Mouse (Mus musculus): ENCODE results near the gene Scrn2. TPM values are rescaled to one million over a fixed set of nuclear protein-coding genes. Genes with fewer than 3 reads are reported as not detected.
A peak's percentile ranks its signal among the peaks of the same experiment; 100 is the strongest.

Gene Scrn2
- polyA plus RNA-seq, 1 experiment from 2014 or later, result 11.8 TPM

- no peak overlapping the region for H3K27ac ChIP-seq (replicated peaks)
- peaks cover 29% of the 10 kb centered on the region for H3K27me3 ChIP-seq
- no peaks in the 10 kb centered on the region for H3K36me3 ChIP-seq (replicated peaks)
- ATAC-seq (ENCODE audit: insufficient read depth), result no peak
- no peak overlapping the region for H3K9ac ChIP-seq
- no peak overlapping the region for H3K4me3 ChIP-seq (replicated peaks)
- H3K9me3 ChIP-seq (replicated peaks), result no peaks in the 10 kb centered on the region
- no peak overlapping the region for H3K4me2 ChIP-seq
- WGBS (ENCODE audit: insufficient replicate concordance), result 27% methylated on average over 11 of the region's 11 CpGs
- H3K4me1 ChIP-seq (replicated peaks), result no peaks in the 10 kb centered on the region
Observed at GRCm38 (mm10) chr11:97082977-97083376, 53.2 kb downstream of the Scrn2 start.

Small RNA genes within 50 kb of the gene (microRNA-seq; reads per million reads assigned to microRNA genes)
- 2.5 reads per million, percentile 2 among the genes with 10 or more reads in this experiment for gene Mir8103

Other genes with a start within 250 kb of the Scrn2 start
- 26.1 and 29.8 TPM in 2 replicates for gene Cbx1, start 240.8 kb upstream of the Scrn2 start, polyA plus RNA-seq (2015; fragmentation: Nextera tagmentation; extraction: Ambion mirVana)
- gene Nfe2l1, start 200.0 kb upstream of the Scrn2 start, polyA plus RNA-seq (2015; fragmentation: Nextera tagmentation; extraction: Ambion mirVana), result 18.8 and 20.8 TPM in 2 replicates
- 21.1 and 21.4 TPM in 2 replicates for gene Copz2, start 180.1 kb upstream of the Scrn2 start, polyA plus RNA-seq (2015; fragmentation: Nextera tagmentation; extraction: Ambion mirVana)
- 33.7 and 40.6 TPM in 2 replicates for gene Cdk5rap3, start 113.4 kb upstream of the Scrn2 start, polyA plus RNA-seq (2015; fragmentation: Nextera tagmentation; extraction: Ambion mirVana)
- 5.9 and 6.1 TPM in 2 replicates for gene Prr15l, start 101.8 kb upstream of the Scrn2 start, polyA plus RNA-seq (2015; fragmentation: Nextera tagmentation; extraction: Ambion mirVana)
- 719 and 785 TPM in 2 replicates for gene Pnpo, start 86.0 kb upstream of the Scrn2 start, polyA plus RNA-seq (2015; fragmentation: Nextera tagmentation; extraction: Ambion mirVana)
- gene Sp2, start 47.0 kb upstream of the Scrn2 start, polyA plus RNA-seq (2015; fragmentation: Nextera tagmentation; extraction: Ambion mirVana), result 17.6 and 18.0 TPM in 2 replicates
- 0.03 and 0.05 TPM in 2 replicates for gene Sp6, start 16.5 kb upstream of the Scrn2 start, polyA plus RNA-seq (2015; fragmentation: Nextera tagmentation; extraction: Ambion mirVana)
- 0.08 and 0.54 TPM in 2 replicates for gene Lrrc46, start 11.5 kb downstream of the Scrn2 start, polyA plus RNA-seq (2015; fragmentation: Nextera tagmentation; extraction: Ambion mirVana)
- gene Mrpl10, start 11.6 kb downstream of the Scrn2 start, polyA plus RNA-seq (2015; fragmentation: Nextera tagmentation; extraction: Ambion mirVana), result 34.0 and 34.6 TPM in 2 replicates
- gene Osbpl7, start 20.7 kb downstream of the Scrn2 start, polyA plus RNA-seq (2015; fragmentation: Nextera tagmentation; extraction: Ambion mirVana), result 2.3 and 2.9 TPM in 2 replicates
- gene Tbx21, start 85.4 kb downstream of the Scrn2 start, polyA plus RNA-seq (2015; fragmentation: Nextera tagmentation; extraction: Ambion mirVana), result 0.08 and 0.15 TPM in 2 replicates
- 1.9 and 2.1 TPM in 2 replicates for gene Tbkbp1, start 121.6 kb downstream of the Scrn2 start, polyA plus RNA-seq (2015; fragmentation: Nextera tagmentation; extraction: Ambion mirVana)
- 18.4 and 18.6 TPM in 2 replicates for gene Kpnb1, start 157.9 kb downstream of the Scrn2 start, polyA plus RNA-seq (2015; fragmentation: Nextera tagmentation; extraction: Ambion mirVana)